Mouse (Mus musculus) G1E (cell line): Measurements from ENCODE around the gene Ablim1.

Experiments used
- CTCF ChIP-seq: IDR thresholded peaks from 2 replicates; pipeline ENCODE4 v1.5.1; 2012; ENCODE audit warnings: low read depth, low read length, inconsistent platforms, mixed read lengths
- GATA1 ChIP-seq: IDR thresholded peaks from 2 replicates; pipeline ENCODE4 v1.6.1; 2012; ENCODE audit warnings: borderline replicate concordance, low read length, inconsistent platforms, mixed read lengths
- POLR2AphosphoS5 ChIP-seq: IDR thresholded peaks from 2 replicates; pipeline ENCODE4 v1.6.1; 2012; ENCODE audit warnings: low read depth, low read length, inconsistent platforms; ENCODE audit not compliant: insufficient replicate concordance
- TAL1 ChIP-seq: conservative IDR thresholded peaks from 2 replicates; pipeline ENCODE4 v1.6.1; 2012; ENCODE audit warnings: low read depth, low read length, inconsistent platforms, mixed read lengths

DNA sequence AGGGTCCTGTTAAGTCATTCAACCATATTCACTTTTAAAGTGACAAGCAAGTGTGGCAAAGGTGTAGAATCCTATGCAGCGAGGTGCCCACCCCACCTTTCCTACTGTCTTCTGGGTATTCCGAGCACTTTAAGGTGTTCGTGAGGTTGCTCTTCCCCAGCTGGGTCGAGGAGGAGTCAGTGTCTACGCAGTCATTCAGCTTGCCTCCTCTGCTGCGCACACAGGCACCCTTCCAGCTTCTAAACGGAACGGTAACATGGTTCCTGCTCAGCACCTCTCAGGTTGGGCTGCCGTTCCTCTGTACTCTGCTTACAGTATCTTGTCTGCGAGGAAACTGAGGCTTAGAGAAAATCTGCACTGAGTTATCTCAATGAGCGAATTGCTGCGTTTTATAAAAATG, 40.4 kb downstream of the Ablim1 start:
- TF ChIP-seq CTCF (no peak), POLR2AphosphoS5 (no peak), GATA1 (no peak), TAL1 (no peak)
